Mouse (Mus musculus) spleen, adult 12 weeks (tissue): ENCODE measurements around the gene B020011L13Rik.
"Not testable (repeated sequence)": the region's sequence is repeated elsewhere in the genome, so short reads cannot be mapped to it uniquely, and the experiment has no call there.

Experiments used
- DNase-seq: peaks from one replicate; pipeline ENCODE4 v3.0.0; 2022; ENCODE audit warnings: low spot score

B020011L13Rik gene

GRCm38 (mm10) chr1:117780833-117781232 lies at the start of gene B020011L13Rik:
Gene B020011L13Rik (plus strand): TSS chr1:117781133.
- not testable (repeated sequence) for DNase-seq

DNA sequence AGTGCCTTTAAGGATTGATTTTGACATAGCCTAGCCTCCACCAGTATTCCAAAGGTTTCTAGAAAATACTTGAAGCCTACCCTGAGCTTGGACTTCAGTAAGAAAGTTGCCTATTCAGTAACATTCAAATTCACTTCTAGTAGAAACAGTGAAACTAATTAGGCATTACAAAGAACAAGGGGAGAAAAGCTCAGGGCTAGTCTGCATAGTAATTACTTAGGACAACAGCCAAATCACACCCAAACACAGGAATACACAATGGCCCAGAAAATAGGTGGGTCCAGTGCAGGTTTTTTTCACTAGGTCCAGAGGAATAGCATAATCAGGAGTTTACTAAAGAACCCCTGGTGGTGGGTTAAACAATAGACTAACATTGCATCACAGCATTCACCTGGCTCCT lies 35.3 kb downstream of the B020011L13Rik start:
- not testable (repeated sequence) for DNase-seq

- not testable (repeated sequence) for DNase-seq
Observed at GRCm38 (mm10) chr1:117829781-117830180, 48.8 kb downstream of the B020011L13Rik start, which contains the start of gene Gm28360. Gene Gm28360 (plus strand): TSS chr1:117830081.

- DNase-seq = not testable (repeated sequence)
Observed at GRCm38 (mm10) chr1:117851718-117852117, 70.8 kb downstream of the B020011L13Rik start.
